Mouse (Mus musculus): ENCODE results near the gene Tm2d1. TPM values are rescaled to one million over a fixed set of nuclear protein-coding genes. Genes with fewer than 3 reads are reported as not detected.
A peak's percentile ranks its signal among the peaks of the same experiment; 100 is the strongest.

Gene Tm2d1
- total RNA-seq, 2 experiments from 2014 or later: 43.1 to 46.2 TPM

DNA sequence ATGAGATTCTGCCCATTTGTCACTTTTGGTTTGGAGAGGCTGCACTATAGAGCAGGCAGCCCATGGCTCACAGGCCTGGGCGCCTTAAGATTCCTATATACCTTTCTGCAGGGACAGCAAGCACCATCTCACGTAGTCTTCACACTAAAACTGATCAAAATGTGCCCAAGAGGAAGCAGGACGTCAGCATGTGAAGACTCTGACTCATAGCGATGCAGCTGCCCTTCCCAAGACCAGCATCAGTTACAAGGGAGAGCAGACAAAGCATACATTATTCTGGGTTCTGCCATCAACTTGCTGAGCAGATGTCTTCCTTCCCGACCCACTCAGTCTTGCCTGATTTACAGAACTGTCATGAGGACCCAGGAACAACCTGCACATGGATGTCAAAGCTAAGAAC lies 45.9 kb downstream of the Tm2d1 start:
- DNase-seq (ENCODE audit: low spot score in 2 of 2): no peak
- intact Hi-C loops (cut with DNase I): no loop called here

- intact Hi-C loops (cut with DNase I): no loop called here
- no peak for DNase-seq (ENCODE audit: low spot score in 2 of 2)
These were observed 47.4 kb downstream of the Tm2d1 start for GRCm38 (mm10) chr4:98335726-98336125.

- peak; percentile 92 to 94 for DNase-seq (ENCODE audit: low spot score in 2 of 2)
- intact Hi-C loops (cut with DNase I): loop anchor here (5.0 kb wide), 4 partner anchors 215 to 1625 kb away; partner anchors contain the start of gene E130114P18Rik
These were observed 60.9 kb downstream of the Tm2d1 start for GRCm38 (mm10) chr4:98322223-98322622.

- intact Hi-C loops (cut with DNase I): loop anchor here (1.0 to 5.0 kb wide), 5 partner anchors 214 to 1624 kb away; partner anchors contain the start of gene E130114P18Rik
- DNase-seq (ENCODE audit: low spot score in 2 of 2): peak; percentile 38 to 41
These were observed 61.6 kb downstream of the Tm2d1 start for GRCm38 (mm10) chr4:98321371-98322111.

- DNase-seq (ENCODE audit: low spot score in 2 of 2): no peak
- intact Hi-C loops (cut with DNase I): no loop called here
These were observed 64.3 kb downstream of the Tm2d1 start for GRCm38 (mm10) chr4:98318769-98319168.

DNA sequence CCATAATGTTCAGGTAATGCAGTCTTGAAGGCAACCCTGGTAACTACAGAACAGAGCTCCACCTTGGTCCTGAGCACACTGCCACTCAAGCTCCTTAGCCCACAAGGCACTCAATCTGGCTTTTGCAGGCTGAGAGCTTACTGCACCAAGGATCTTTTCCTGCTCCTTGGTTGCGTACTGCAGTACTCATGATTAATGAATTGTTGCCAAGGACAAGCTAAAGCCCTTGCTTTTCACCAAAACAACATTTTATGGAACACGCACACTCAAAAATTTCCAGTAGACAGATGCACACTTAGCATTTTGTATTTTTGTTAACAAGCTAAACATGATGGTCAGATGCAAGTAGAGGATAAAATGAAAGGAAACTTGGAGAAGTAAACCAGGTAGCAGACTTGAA lies 66.0 kb downstream of the Tm2d1 start:
- no peak for DNase-seq (ENCODE audit: low spot score in 2 of 2)
- intact Hi-C loops (cut with DNase I): no loop called here

Other genes starting within 250 kb of the Tm2d1 start
- gene Patj, start 12.5 kb upstream of the Tm2d1 start, total RNA-seq (2021): 10 to 100 TPM in 1 of 2 experiments, 1 to 10 TPM in 1; 7.5 to 19.6 TPM

All from left cerebral cortex, postnatal 36 days (tissue).